Comparison of ENCODE assay signal across 9 mouse cellular contexts in the genomic region with DNA sequence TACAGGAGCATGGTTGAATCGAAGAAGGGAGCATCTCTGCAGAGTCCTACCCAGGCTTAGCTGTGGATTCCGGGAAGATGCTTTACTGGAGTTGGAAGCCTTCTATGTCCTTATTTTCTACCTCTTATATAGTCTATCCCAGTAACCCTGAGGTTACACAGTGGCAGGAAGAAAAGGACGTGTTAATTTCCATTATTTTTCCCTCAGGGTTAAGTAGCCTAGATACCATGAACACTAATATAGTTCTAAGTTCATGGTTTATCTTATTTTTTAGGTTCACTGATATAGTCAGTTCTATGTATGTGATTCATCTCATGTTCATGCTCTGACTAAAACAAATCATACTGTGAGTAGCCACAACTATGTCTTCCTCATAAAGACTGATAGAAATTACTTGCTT. TPM values are rescaled to one million over a fixed set of nuclear protein-coding genes. Genes with fewer than 3 reads are reported as not detected.
DNase-seq lines count a peak whose midpoint lies in the region; ATAC-seq and TF ChIP-seq lines count a peak whose summit lies in the region.
"Not testable (repeated sequence)": the region's sequence is repeated elsewhere in the genome, so short reads cannot be mapped to it uniquely, and the experiment has no call there.
"Had no signal": no experiment of that assay in that cellular context is flagged by ENCODE, and none has a peak within 500 bp of the region (broad histone marks: within the 10 kb centered on the region; RNA-seq: fewer than 3 reads in every experiment).

A gene (minus strand): TSS at position 101 of the 400 bp plus-strand sequence.

- not testable (repeated sequence) for H3K4me1 ChIP-seq in ES-Bruce4 (ENCODE audit: control insufficient read depth, insufficient read depth, low read length); hindbrain, embryonic 14.5 days (replicated peaks; ENCODE audit: control insufficient read depth, insufficient read depth, low read length); midbrain, embryonic 11.5 days (ENCODE audit: control insufficient read depth, insufficient read depth, low read length)

- not testable (repeated sequence) for H3K4me2 ChIP-seq in hindbrain, embryonic 14.5 days (replicated peaks); midbrain, embryonic 11.5 days

- not testable (repeated sequence) for H3K36me3 ChIP-seq in C2C12 (ENCODE audit: control insufficient read depth, insufficient read depth); ES-Bruce4 (ENCODE audit: control insufficient read depth, insufficient read depth, low read length, poor library complexity, severe bottlenecking); hindbrain, embryonic 14.5 days (replicated peaks; ENCODE audit: control insufficient read depth, insufficient read depth); midbrain, embryonic 11.5 days (ENCODE audit: control insufficient read depth, insufficient read depth, low read length)

- not testable (repeated sequence) for H3K9ac ChIP-seq in ES-Bruce4 (ENCODE audit: low read depth, poor library complexity, severe bottlenecking); hindbrain, embryonic 14.5 days; midbrain, embryonic 11.5 days (ENCODE audit: low read length)

- H3K27me3 ChIP-seq in C2C12 (ENCODE audit: control insufficient read depth, insufficient read depth, insufficient read length); ES-Bruce4 (ENCODE audit: control insufficient read depth, insufficient read depth, low read length, poor library complexity, severe bottlenecking); hindbrain, embryonic 14.5 days (ENCODE audit: control insufficient read depth, insufficient read depth, low read length); midbrain, embryonic 11.5 days (ENCODE audit: control insufficient read depth, insufficient read depth, low read length): not testable (repeated sequence)

- not testable (repeated sequence) for ATAC-seq in hindbrain, embryonic 14.5 days (ENCODE audit: low FRiP score); midbrain, embryonic 11.5 days (ENCODE audit: low FRiP score)

- TF ChIP-seq CTCF in C2C12 (IDR thresholded peaks at IDR 0.05; ENCODE audit: control insufficient read depth, insufficient read depth, insufficient read length); ES-Bruce4 (IDR thresholded peaks at IDR 0.05; ENCODE audit: low read depth, low read length): not testable (repeated sequence)

- not testable (repeated sequence) for H3K9me3 ChIP-seq in ES-Bruce4 (replicated peaks; ENCODE audit: control insufficient read depth, insufficient read depth, low read length, poor library complexity, severe bottlenecking); midbrain, embryonic 11.5 days (ENCODE audit: control insufficient read depth, low read length)
- 0 out of 2 replicates have a peak, but pooled peaks cover 12% of the 10 kb centered on the region for H3K9me3 ChIP-seq in hindbrain, embryonic 14.5 days (ENCODE audit: control insufficient read depth, low read length)

- H3K79me2 ChIP-seq in C2C12 (ENCODE audit: control insufficient read depth, insufficient read depth) = not testable (repeated sequence)

- peak; percentile 24 for DNase-seq in NIH3T3 (ENCODE audit: low read depth)
- DNase-seq in hindbrain, embryonic 14.5 days (ENCODE audit: low spot score) = peak; percentile 1
- DNase-seq in midbrain, embryonic 11.5 days (ENCODE audit: low spot score, missing footprints) = peak; percentile 66

- not testable (repeated sequence) for H3K27ac ChIP-seq in ES-Bruce4 (ENCODE audit: insufficient read depth, low read length); hindbrain, embryonic 14.5 days; midbrain, embryonic 11.5 days (ENCODE audit: low read depth, low read length)

- not testable (repeated sequence) for H3K79me3 ChIP-seq in C2C12 (ENCODE audit: low read depth)

- not testable (repeated sequence) for TF ChIP-seq EP300 in ES-Bruce4 (IDR thresholded peaks at IDR 0.05; ENCODE audit: insufficient read depth, low read depth, low read length)

- TF ChIP-seq POLR2A in ES-Bruce4 (IDR thresholded peaks at IDR 0.05; ENCODE audit: insufficient read depth, low read length) = not testable (repeated sequence)

- not testable (repeated sequence) for H3ac ChIP-seq in C2C12 (ENCODE audit: control insufficient read depth, insufficient read length, low read depth)

- H3K4me3 ChIP-seq in C2C12 (ENCODE audit: insufficient read depth, poor library complexity, severe bottlenecking); ES-Bruce4 (ENCODE audit: low read depth, low read length); hindbrain, embryonic 14.5 days (replicated peaks; ENCODE audit: low read length); midbrain, embryonic 11.5 days (ENCODE audit: low read depth, low read length): not testable (repeated sequence)

- 70% methylated on average over 3 of the region's 3 CpGs for WGBS in hindbrain, embryonic 14.5 days
- 69% methylated on average over 3 of the region's 3 CpGs for WGBS in midbrain, embryonic 11.5 days

RNA-seq across cellular contexts. Expression of the gene that starts here (rescaled TPM):
- polyA plus RNA-seq in C2C12 (2012; fragmentation: generic; extraction: Trizol) = 53.6 TPM
- polyA plus RNA-seq in ES-Bruce4 (2011; ENCODE audit: insufficient read depth, insufficient read length, low read depth, missing spikeins) = 6.7 and 14.2 TPM in 2 replicates
- not detected in 2 replicates for polyA plus RNA-seq in hindbrain, embryonic 14.5 days (2014; fragmentation: Nextera tagmentation; extraction: Ambion mirVana)
- polyA plus RNA-seq in midbrain, embryonic 11.5 days (2014; fragmentation: Nextera tagmentation; extraction: Ambion mirVana) = 0.50 TPM in 1 of 2 replicates, not detected in the other
- polyA plus RNA-seq: activated CD4-positive, CD25-positive, alpha-beta regulatory T cell, adult 4 months; adrenal gland, adult 2 months; CD4-positive, CD25-positive, alpha-beta regulatory T cell, adult 4 months; G1E had no signal

Comparison
In these comparisons a context has a peak if more than half of its experiments do, and no peak if none do; other contexts are left out.
1. Peak in DNase-seq in hindbrain, embryonic 14.5 days; RNA of the gene not detected or under 1 TPM.
2. Peak in DNase-seq in midbrain, embryonic 11.5 days; RNA of the gene not detected or under 1 TPM.
3. DNase-seq: peak in every context shown above with its lines; median percentile 66 in midbrain, embryonic 11.5 days; 24 in NIH3T3; 1 in hindbrain, embryonic 14.5 days.